18 mouse cellular contexts compared by ENCODE assay signal in genomic region chr19:53788621-53789331, GRCm38 (mm10).
DNase-seq lines count a peak whose midpoint lies in the region; ATAC-seq lines count a peak whose summit lies in the region.
"Had no signal": no experiment of that assay in that cellular context is flagged by ENCODE, and none has a peak within 500 bp of the region (broad histone marks: within the 10 kb centered on the region; RNA-seq: fewer than 3 reads in every experiment).

No protein-coding gene starts in this region.

- H3K27ac ChIP-seq in heart, embryonic 13.5 days (replicated peaks) = peak overlapping the region; percentile 66
- no peak overlapping the region for H3K27ac ChIP-seq in stomach, embryonic 15.5 days
- H3K27ac ChIP-seq: embryonic facial prominence, embryonic 12.5 days; forebrain, embryonic 13.5 days; limb, embryonic 12.5 days; midbrain, embryonic 13.5 days had no signal

- H3K4me2 ChIP-seq in heart, embryonic 13.5 days = peak overlapping the region; percentile 32
- no peak overlapping the region for H3K4me2 ChIP-seq in stomach, embryonic 15.5 days
- H3K4me2 ChIP-seq: embryonic facial prominence, embryonic 12.5 days; forebrain, embryonic 13.5 days; limb, embryonic 12.5 days; midbrain, embryonic 13.5 days had no signal

- H3K4me1 ChIP-seq in heart, embryonic 13.5 days = peaks cover 89% of the 10 kb centered on the region
- peaks cover 6% of the 10 kb centered on the region; the same call in 1 of the 2 replicates for H3K4me1 ChIP-seq in stomach, embryonic 15.5 days

- no peaks in the 10 kb centered on the region for H3K36me3 ChIP-seq in heart, embryonic 13.5 days
- no peaks in the 10 kb centered on the region for H3K36me3 ChIP-seq in stomach, embryonic 15.5 days
- H3K36me3 ChIP-seq: embryonic facial prominence, embryonic 12.5 days; limb, embryonic 12.5 days; midbrain, embryonic 13.5 days had no signal

- peak; percentile 93 for DNase-seq in heart, adult 11 months
- DNase-seq in heart, adult 8-10 months (ENCODE audit: low spot score) = no peak
- peak; percentile 79 for DNase-seq in liver
- DNase-seq in right cerebral cortex, postnatal 14 days = no peak
- DNase-seq in cerebellum, postnatal 14 days = no peak
- DNase-seq: adrenal gland, postnatal 25 days; cerebellum, postnatal 36 days; kidney, postnatal 4 days; layer of hippocampus, postnatal 36 days; lung, postnatal 10 days; thymus, postnatal 36 days had no signal

- no peaks in the 10 kb centered on the region for H3K9me3 ChIP-seq in heart, embryonic 13.5 days
- H3K9me3 ChIP-seq in stomach, embryonic 15.5 days = no peaks in the 10 kb centered on the region
- H3K9me3 ChIP-seq: embryonic facial prominence, embryonic 12.5 days; forebrain, embryonic 13.5 days; limb, embryonic 12.5 days; midbrain, embryonic 13.5 days had no signal

- WGBS in heart, embryonic 13.5 days = 23% methylated on average over 14 of the region's 14 CpGs
- 68% methylated on average over 14 of the region's 14 CpGs for WGBS in stomach, embryonic 15.5 days

- peak overlapping the region; percentile 35 for H3K9ac ChIP-seq in heart, embryonic 13.5 days
- no peak overlapping the region for H3K9ac ChIP-seq in stomach, embryonic 15.5 days
- H3K9ac ChIP-seq: embryonic facial prominence, embryonic 12.5 days; forebrain, embryonic 13.5 days; limb, embryonic 12.5 days; midbrain, embryonic 13.5 days had no signal

- 0 out of 2 replicates have a peak, but pooled peaks cover 7% of the 10 kb centered on the region for H3K27me3 ChIP-seq in heart, embryonic 13.5 days (replicated peaks)
- no peaks in the 10 kb centered on the region for H3K27me3 ChIP-seq in stomach, embryonic 15.5 days (replicated peaks)
- H3K27me3 ChIP-seq: embryonic facial prominence, embryonic 12.5 days; forebrain, embryonic 13.5 days had no signal

- H3K4me3 ChIP-seq in heart, embryonic 13.5 days = no peak overlapping the region
- no peak overlapping the region for H3K4me3 ChIP-seq in stomach, embryonic 15.5 days (replicated peaks)
- H3K4me3 ChIP-seq: embryonic facial prominence, embryonic 12.5 days; forebrain, embryonic 13.5 days; limb, embryonic 12.5 days; midbrain, embryonic 13.5 days had no signal

- ATAC-seq in heart, embryonic 13.5 days (ENCODE audit: extremely low read depth, insufficient number of reproducible peaks, low FRiP score, low TSS enrichment) = no peak
- peak; percentile 76; the same call in 1 of the 2 replicates for ATAC-seq in stomach, embryonic 15.5 days (ENCODE audit: insufficient read depth, low FRiP score, low read depth)
- ATAC-seq in monocyte, adult 5-6 weeks (replicated peaks; ENCODE audit: insufficient number of reproducible peaks, low FRiP score, low TSS enrichment, poor library complexity, severe bottlenecking) = no peak
- ATAC-seq: forebrain, embryonic 13.5 days; midbrain, embryonic 13.5 days had no signal

Comparison
In these comparisons a context has a peak if more than half of its experiments do, and no peak if none do; other contexts are left out.
1. DNase-seq: peak in heart, adult 11 months (single experiment) and liver (single experiment); none in heart, adult 8-10 months (single experiment), right cerebral cortex, postnatal 14 days (single experiment) and cerebellum, postnatal 14 days (0 of 2).